Mouse (Mus musculus) left cerebral cortex, adult 18-20 months (tissue): Measurements from ENCODE around the gene Bbc3. TPM values are rescaled to one million over a fixed set of nuclear protein-coding genes. Genes with fewer than 3 reads are reported as not detected.

ENCODE experiments used
- total RNA-seq, 2 experiments: library from RNA; stranded (reverse); gene quantifications; 2 replicates each; pipeline ENCODE4 v1.2.3; 2021

The Bbc3 gene
- total RNA-seq, 2 experiments from 2014 or later, result 7.5 to 11.8 TPM

Other genes starting within 250 kb of the Bbc3 start
- under 1 TPM; 0.66 to 0.70 TPM for gene Zfp541, start 246.6 kb upstream of the Bbc3 start, total RNA-seq
- gene Napa, start 209.9 kb upstream of the Bbc3 start, total RNA-seq, result 100 to 1,000 TPM; 277 to 292 TPM
- gene Kptn, start 188.5 kb upstream of the Bbc3 start, total RNA-seq, result 10 to 100 TPM; 34.9 to 35.1 TPM
- gene Slc8a2, start 178.6 kb upstream of the Bbc3 start, total RNA-seq, result 100 to 1,000 TPM; 214 to 216 TPM
- gene Meis3, start 133.3 kb upstream of the Bbc3 start, total RNA-seq, result 10 to 100 TPM; 39.8 to 41.7 TPM
- 10 to 100 TPM; 11.3 to 13.4 TPM for gene Dhx34, start 86.4 kb upstream of the Bbc3 start, total RNA-seq
- under 1 TPM; 0.58 to 0.73 TPM for gene C5ar2, start 64.2 kb upstream of the Bbc3 start, total RNA-seq
- 1 to 10 TPM; 1.2 to 2.4 TPM for gene C5ar1, start 48.9 kb upstream of the Bbc3 start, total RNA-seq
- 10 to 100 TPM; 38.0 to 39.7 TPM for gene Inafm1, start 34.8 kb upstream of the Bbc3 start, total RNA-seq
- gene Ccdc9, start 21.6 kb upstream of the Bbc3 start, total RNA-seq, result 100 to 1,000 TPM in 1 of 2 experiments, 10 to 100 TPM in 1; 81.0 to 102 TPM
- 100 to 1,000 TPM; 114 to 119 TPM for gene Sae1, start 79.4 kb downstream of the Bbc3 start, total RNA-seq
- gene Zc3h4, start 92.5 kb downstream of the Bbc3 start, total RNA-seq, result 10 to 100 TPM; 52.7 to 60.7 TPM
- gene Tmem160, start 144.4 kb downstream of the Bbc3 start, total RNA-seq, result 10 to 100 TPM; 75.9 to 81.5 TPM
- 10 to 100 TPM; 10.0 to 11.9 TPM for gene Npas1, start 169.3 kb downstream of the Bbc3 start, total RNA-seq